Mouse (Mus musculus) ES-E14 (cell line): ENCODE measurements at regions not wholly inside any gene's neighbourhood (a gene's known extent, or its start where the extent isn't known, plus 50 kb on each side); places are given as distances from the start of the nearest gene placed in this dataset.

Experiments
- DNase-seq: peaks from one replicate; pipeline ENCODE4 v3.0.0-alpha.2; 2013; ENCODE audit warnings: low read depth, low spot score
- H3K27ac ChIP-seq: 2 replicates; pipeline ENCODE4 v1.5.1; 2012; ENCODE audit warnings: low read depth, mild to moderate bottlenecking, low read length, moderate library complexity, mixed read lengths; ENCODE audit not compliant: poor library complexity, insufficient read depth, severe bottlenecking
- H3K36me3 ChIP-seq: 2 replicates; pipeline ENCODE4 v1.6.1; 2012; ENCODE audit warnings: mild to moderate bottlenecking, low read length, moderate library complexity, mixed read lengths; ENCODE audit not compliant: control insufficient read depth, poor library complexity, insufficient read depth, severe bottlenecking
- H3K4me1 ChIP-seq, 2 experiments: fragments of 150-350 bp in 1 of 2; sonication (generic) in 1 of 2; 2 replicates each; pipeline ENCODE4 v1.6.1; 2012; ENCODE audit warnings: low read length in 2 of 2, mild to moderate bottlenecking in 1 of 2, mixed read lengths in 1 of 2; ENCODE audit not compliant: control insufficient read depth in 2 of 2, insufficient read depth in 2 of 2, poor library complexity in 1 of 2
- H3K4me3 ChIP-seq, 2 experiments: fragments of 150-350 bp in 1 of 2; sonication (generic) in 1 of 2; 2 replicates each; pipeline ENCODE4 v1.5.1; 2012; ENCODE audit warnings: low read length in 2 of 2, low read depth in 1 of 2, mild to moderate bottlenecking in 1 of 2, mixed read lengths in 1 of 2; ENCODE audit not compliant: insufficient read depth in 1 of 2, poor library complexity in 1 of 2, severe bottlenecking in 1 of 2
- H3K9ac ChIP-seq: 2 replicates; pipeline ENCODE4 v1.6.1; 2012; ENCODE audit warnings: low read depth, mild to moderate bottlenecking, low read length, mixed read lengths; ENCODE audit not compliant: poor library complexity, insufficient read depth, severe bottlenecking
- H3K9me3 ChIP-seq: fragments of 150-350 bp; sonication (generic); 2 replicates; pipeline ENCODE4 v1.6.1; 2012; ENCODE audit warnings: low read depth, mild to moderate bottlenecking, low read length; ENCODE audit not compliant: control insufficient read depth, insufficient read depth
- CHD2 ChIP-seq: IDR thresholded peaks from 2 replicates; pipeline ENCODE4 v1.6.1; 2014; ENCODE audit warnings: mild to moderate bottlenecking, low read depth, low read length, inconsistent platforms
- HCFC1 ChIP-seq: IDR thresholded peaks from 2 replicates; pipeline ENCODE4 v1.6.1; 2012; ENCODE audit warnings: low read length, inconsistent platforms, borderline replicate concordance; ENCODE audit not compliant: insufficient read depth
- MAFK ChIP-seq: IDR thresholded peaks from 2 replicates; pipeline ENCODE4 v1.6.1; 2014; ENCODE audit warnings: mild to moderate bottlenecking, low read depth, low read length, inconsistent platforms; ENCODE audit not compliant: insufficient read depth
- ZC3H11A ChIP-seq: IDR thresholded peaks from 2 replicates; pipeline ENCODE4 v1.6.1; 2012; ENCODE audit warnings: low read depth, mild to moderate bottlenecking, inconsistent platforms, low read length, borderline replicate concordance
- ZNF384 ChIP-seq: IDR thresholded peaks from 2 replicates; pipeline ENCODE4 v1.6.1; 2012; ENCODE audit warnings: low read depth, low read length, inconsistent platforms
- in situ Hi-C, 2 experiments: fragments of 600-800 bp; cut with MboI; formaldehyde crosslinking; loops; one replicate each; pipeline ENCODE4 v1.15.1; 2025; ENCODE audit warnings: low sequenced_read_pairs in 2 of 2, inconsistent platforms in 1 of 2; ENCODE audit not compliant: unreplicated experiment in 2 of 2

DNA sequence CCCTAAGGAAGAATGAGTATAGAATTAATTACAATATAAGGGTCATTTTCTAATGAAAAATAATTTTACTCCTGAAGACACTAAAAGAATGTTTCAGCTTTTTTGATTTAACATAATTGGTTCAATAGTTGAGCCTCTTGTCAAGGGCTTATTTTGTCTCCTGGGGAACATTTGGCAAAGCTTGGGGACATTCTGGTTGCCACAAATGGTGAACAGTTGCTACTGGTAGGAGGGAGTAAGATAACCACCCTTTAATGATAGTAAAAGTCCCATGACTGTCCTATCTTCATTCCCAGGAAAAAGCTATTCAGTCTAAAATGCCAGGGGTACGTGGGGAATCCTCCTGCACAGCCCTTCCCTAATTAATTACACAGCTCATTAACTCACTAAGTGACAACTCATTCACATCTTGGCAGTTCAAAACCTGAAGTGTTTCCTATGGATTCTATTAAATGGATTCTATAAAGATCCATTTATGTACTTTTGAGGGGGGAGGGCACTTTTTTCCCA is 217.3 kb upstream of the Sox9 start:
- in situ Hi-C loops, result no loop called here
- no peaks in the 10 kb centered on the region for H3K9me3 ChIP-seq

DNA sequence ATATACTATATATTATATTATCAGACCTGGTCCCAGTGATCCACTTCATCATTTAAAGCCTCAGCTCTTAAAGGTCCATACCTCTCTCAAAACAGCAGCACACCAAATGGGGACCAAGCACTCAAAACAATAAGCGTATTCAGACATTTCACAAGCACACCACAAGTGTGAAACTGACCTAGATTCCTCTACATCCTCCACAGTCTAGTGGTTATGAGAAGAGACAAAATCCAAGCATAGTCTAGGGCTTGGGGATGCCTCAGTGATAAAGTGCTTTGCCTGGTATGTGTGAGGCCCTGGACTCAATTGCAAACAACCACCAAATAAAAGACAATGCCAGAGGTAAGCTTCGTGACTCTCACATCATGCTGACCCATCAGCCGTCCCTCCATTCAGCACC is 216.0 kb upstream of the Sox9 start:
- H3K9ac ChIP-seq, result no peak overlapping the region
- no peak for DNase-seq
- no peaks in the 10 kb centered on the region for H3K4me1 ChIP-seq
- in situ Hi-C loops, result no loop called here
- H3K9me3 ChIP-seq, result no peaks in the 10 kb centered on the region
- TF ChIP-seq ZC3H11A (no peak), HCFC1 (no peak), CHD2 (no peak), ZNF384 (no peak), MAFK (no peak)
- no peak overlapping the region for H3K27ac ChIP-seq
- no peaks in the 10 kb centered on the region for H3K36me3 ChIP-seq
- no peak overlapping the region for H3K4me3 ChIP-seq

More for the DNA sequence above, 217.3 kb upstream of the Sox9 start:
- Histone ChIP-seq H3K4me3 (no peak overlapping the region), H3K9ac (no peak overlapping the region), H3K27ac (no peak overlapping the region), H3K36me3 (no peaks in the 10 kb centered on the region), H3K4me1 (no peaks in the 10 kb centered on the region)
- TF ChIP-seq HCFC1 (no peak), ZC3H11A (no peak), MAFK (no peak), CHD2 (no peak), ZNF384 (no peak)
- no peak for DNase-seq

DNA sequence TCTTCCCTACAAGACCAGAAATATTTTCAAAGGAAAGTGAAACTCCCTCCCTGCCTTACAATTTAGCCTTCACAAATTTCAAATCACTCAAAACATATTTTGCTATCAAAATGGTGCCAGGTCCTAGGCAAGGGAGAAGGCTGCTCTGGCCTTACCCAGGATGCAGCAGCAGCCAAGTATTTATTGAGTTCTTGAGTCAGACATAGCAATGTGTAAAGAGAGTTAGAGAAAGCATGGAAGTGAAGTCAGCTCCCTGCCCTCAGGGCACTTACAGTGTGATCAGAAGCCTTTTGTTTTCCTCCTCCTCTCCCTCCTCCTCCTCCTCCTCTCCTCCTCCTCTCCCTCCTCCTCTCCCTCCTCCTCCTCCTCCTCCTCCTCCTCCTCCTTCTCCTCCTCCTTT is 194.6 kb upstream of the Sox9 start:
- Histone ChIP-seq H3K36me3 (no peaks in the 10 kb centered on the region), H3K4me1 (no peaks in the 10 kb centered on the region), H3K4me3 (no peak overlapping the region), H3K27ac (no peak overlapping the region), H3K9ac (no peak overlapping the region), H3K9me3 (no peaks in the 10 kb centered on the region)
- no peak for TF ChIP-seq MAFK
- TF ChIP-seq ZNF384, result no peak
- TF ChIP-seq ZC3H11A, result no peak
- no peak for TF ChIP-seq CHD2
- no peak for TF ChIP-seq HCFC1
- no peak for DNase-seq
- in situ Hi-C loops, result no loop called here

- H3K36me3 ChIP-seq, result no peaks in the 10 kb centered on the region
- H3K4me3 ChIP-seq, result no peak overlapping the region
- no peak overlapping the region for H3K27ac ChIP-seq
- H3K9ac ChIP-seq, result no peak overlapping the region
- peak; percentile 4 for DNase-seq
- H3K9me3 ChIP-seq, result no peaks in the 10 kb centered on the region
- TF ChIP-seq ZNF384 (no peak), MAFK (no peak), ZC3H11A (no peak), HCFC1 (no peak), CHD2 (no peak)
- in situ Hi-C loops, result no loop called here
- no peaks in the 10 kb centered on the region for H3K4me1 ChIP-seq
These were observed 193.9 kb upstream of the Sox9 start for GRCm38 (mm10) chr11:112588088-112588487.

- in situ Hi-C loops, result no loop called here
- Histone ChIP-seq H3K27ac (no peak overlapping the region), H3K4me1 (no peaks in the 10 kb centered on the region), H3K9ac (no peak overlapping the region), H3K4me3 (no peak overlapping the region), H3K36me3 (no peaks in the 10 kb centered on the region), H3K9me3 (no peaks in the 10 kb centered on the region)
- no peak for DNase-seq
- no peak for TF ChIP-seq HCFC1
- no peak for TF ChIP-seq CHD2
- TF ChIP-seq ZC3H11A, result no peak
- no peak for TF ChIP-seq ZNF384
- no peak for TF ChIP-seq MAFK
These were observed 191.8 kb upstream of the Sox9 start for GRCm38 (mm10) chr11:112590214-112590613.
